Mouse (Mus musculus): ENCODE results near the gene Ttll6.
"Not testable (repeated sequence)": the region's sequence is repeated elsewhere in the genome, so short reads cannot be mapped to it uniquely, and the experiment has no call there.

Gene Ttll6

DNA sequence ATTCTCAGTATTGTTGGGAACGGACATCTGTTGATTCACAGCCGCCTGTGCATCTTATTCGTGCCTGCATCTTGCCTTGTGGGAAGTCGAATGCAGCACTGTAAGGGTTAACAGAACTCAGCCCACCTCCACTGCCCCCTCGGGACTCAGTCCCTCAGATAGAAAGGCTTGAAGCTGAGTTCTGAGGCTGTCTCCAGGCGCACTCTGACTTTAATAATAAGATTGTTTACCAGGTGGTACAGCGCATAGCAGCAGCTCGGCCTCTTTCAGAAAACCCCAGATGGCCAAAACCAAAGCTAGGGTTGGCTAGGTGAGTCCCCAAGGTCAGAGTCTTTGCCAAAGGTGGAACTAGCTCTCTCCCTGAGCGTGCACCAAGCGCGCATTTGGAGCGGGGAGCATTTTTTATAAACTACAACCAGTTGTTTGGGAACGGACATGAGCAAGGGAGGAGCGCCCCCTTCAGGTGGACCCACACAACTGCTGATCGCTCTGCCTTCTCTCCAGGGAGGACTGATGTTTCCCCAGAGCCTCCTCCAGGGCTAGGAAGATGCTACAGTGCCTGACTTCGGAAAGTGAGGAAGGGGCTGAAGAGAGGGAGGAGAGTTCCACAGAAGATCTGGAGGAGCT, at the start of gene Ttll6:
Gene Ttll6, plus strand, starts transcription at position 548 of the 627 bp plus-strand sequence.
- DNase-seq (ENCODE audit: low spot score in 2 of 2): peak; percentile 11 to 28

DNA sequence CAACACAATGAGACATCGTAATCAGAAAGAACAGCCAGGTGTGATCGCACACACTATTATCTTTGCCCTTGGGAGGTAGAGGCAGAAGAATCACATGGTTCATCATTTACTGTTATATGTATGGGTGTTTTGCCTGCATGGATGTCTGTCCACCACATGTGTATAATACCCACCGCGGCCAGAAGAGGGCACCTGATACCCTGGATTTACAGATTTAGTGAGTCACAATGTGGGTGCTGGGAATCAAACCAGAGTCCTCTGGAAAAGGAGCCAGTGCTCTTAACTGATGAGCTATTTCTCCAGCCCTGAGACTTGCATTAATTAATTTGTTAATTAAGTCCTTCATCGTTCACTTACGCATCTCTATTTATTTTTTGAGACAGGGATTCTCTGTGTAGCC, 45.6 kb upstream of the Ttll6 start:
- DNase-seq (ENCODE audit: low spot score in 2 of 2): no peak

DNA sequence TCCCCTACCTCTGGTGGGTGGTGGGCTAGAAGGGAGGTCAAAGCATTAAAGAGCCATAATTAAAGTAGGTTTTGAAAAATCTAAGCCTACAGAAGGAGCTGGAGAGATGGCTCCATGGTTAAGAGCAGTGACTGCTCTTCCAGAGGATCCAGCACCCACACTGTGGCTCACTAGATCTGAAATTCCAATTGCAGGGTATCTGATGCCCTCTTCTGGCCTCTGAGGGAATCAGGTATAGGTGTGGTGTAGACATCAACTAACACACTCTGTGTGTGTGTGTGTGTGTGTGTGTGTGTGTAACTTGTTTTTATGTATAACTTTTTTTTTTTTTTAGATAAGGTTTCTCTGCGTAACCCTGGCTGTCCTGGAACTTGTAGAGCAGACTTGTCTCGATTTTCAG, 42.5 kb upstream of the Ttll6 start:
- no peak for DNase-seq (ENCODE audit: low spot score in 2 of 2)

- DNase-seq (ENCODE audit: low spot score in 2 of 2): no peak
Observed at GRCm38 (mm10) chr11:96092674-96093291, 40.8 kb upstream of the Ttll6 start.

GRCm38 (mm10) chr11:96093361-96093760, 40.2 kb upstream of the Ttll6 start:
- DNase-seq (ENCODE audit: low spot score in 2 of 2): peak; percentile 20 to 37

- DNase-seq (ENCODE audit: low spot score in 2 of 2): no peak
Observed at GRCm38 (mm10) chr11:96108376-96108775, 25.2 kb upstream of the Ttll6 start.

- DNase-seq (ENCODE audit: low spot score in 2 of 2): not testable (repeated sequence)
Observed at GRCm38 (mm10) chr11:96110950-96111349, 22.6 kb upstream of the Ttll6 start.

DNA sequence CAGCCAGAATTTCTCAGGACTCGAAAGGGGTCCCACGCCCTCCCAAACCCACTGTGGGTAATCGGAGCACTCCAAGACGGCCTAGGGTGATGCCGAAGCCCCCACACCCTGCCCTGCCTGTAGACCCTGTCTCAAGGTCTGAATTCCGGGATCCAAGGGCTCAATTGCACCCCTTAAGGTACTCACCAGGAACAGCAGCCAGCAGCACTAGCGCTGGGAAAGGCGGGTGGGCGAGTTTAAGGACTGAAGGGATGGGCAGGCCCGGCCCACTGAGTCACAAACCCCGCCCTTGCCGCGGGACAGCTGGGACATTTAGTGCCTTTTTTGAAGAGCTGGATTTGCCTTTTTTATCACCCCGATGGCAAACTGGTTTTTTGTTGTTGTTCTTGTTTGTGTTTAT, 21.8 kb upstream of the Ttll6 start, which contains the start of gene Calcoco2:
Gene Calcoco2, minus strand, starts transcription at position 214 of the 400 bp plus-strand sequence.
- no peak for DNase-seq (ENCODE audit: low spot score in 2 of 2)

DNA sequence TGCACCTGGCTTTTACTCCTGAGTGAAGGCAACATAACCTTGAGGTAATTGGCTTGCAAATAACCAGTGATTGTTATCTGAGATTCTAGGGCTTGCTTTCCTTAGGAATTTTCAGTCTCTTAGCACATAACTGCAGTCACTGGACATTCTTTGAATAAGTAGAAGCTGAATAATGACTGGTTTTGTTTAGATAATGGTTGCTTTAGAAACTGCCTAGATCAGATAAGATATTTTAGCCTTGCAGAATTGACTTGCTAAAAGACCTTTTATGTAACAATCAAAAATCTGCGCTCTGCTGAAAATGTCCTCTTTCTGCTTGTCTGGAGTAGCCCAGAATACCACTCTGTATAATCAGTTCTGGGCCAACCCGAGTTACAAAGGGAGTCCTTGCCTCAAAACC, 19.5 kb upstream of the Ttll6 start:
- DNase-seq (ENCODE audit: low spot score in 2 of 2): no peak

GRCm38 (mm10) chr11:96115416-96115815, 18.2 kb upstream of the Ttll6 start:
- DNase-seq (ENCODE audit: low spot score in 2 of 2): no peak

DNA sequence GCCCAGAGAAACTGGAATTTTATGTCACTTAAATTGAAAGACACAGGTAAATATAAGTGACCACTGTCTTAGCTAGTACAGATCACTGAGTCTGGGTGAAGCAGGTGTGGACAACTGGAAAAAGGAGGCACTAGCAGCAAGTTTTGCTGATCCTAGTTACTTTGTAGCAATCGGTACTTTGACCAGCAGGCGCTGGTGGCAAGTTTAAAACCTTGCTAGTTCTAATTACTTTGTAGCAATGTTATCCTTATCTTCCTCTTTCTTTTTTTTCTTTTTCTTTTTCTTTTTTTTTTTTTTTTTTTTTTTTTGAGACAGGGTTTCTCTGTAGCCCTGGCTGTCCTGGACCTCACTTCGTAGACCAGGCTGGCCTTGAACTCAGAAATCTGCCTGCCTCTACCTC, 17.5 kb upstream of the Ttll6 start:
- DNase-seq (ENCODE audit: low spot score in 2 of 2): no peak

- DNase-seq (ENCODE audit: low spot score in 2 of 2): not testable (repeated sequence)
Observed at GRCm38 (mm10) chr11:96116925-96117324, 16.7 kb upstream of the Ttll6 start.

GRCm38 (mm10) chr11:96119401-96119800, 14.2 kb upstream of the Ttll6 start:
- DNase-seq (ENCODE audit: low spot score in 2 of 2): no peak

GRCm38 (mm10) chr11:96122806-96123205, 10.8 kb upstream of the Ttll6 start:
- not testable (repeated sequence) for DNase-seq (ENCODE audit: low spot score in 2 of 2)

- no peak for DNase-seq (ENCODE audit: low spot score in 2 of 2)
Observed at GRCm38 (mm10) chr11:96124052-96124914, 9.3 kb upstream of the Ttll6 start.

DNA sequence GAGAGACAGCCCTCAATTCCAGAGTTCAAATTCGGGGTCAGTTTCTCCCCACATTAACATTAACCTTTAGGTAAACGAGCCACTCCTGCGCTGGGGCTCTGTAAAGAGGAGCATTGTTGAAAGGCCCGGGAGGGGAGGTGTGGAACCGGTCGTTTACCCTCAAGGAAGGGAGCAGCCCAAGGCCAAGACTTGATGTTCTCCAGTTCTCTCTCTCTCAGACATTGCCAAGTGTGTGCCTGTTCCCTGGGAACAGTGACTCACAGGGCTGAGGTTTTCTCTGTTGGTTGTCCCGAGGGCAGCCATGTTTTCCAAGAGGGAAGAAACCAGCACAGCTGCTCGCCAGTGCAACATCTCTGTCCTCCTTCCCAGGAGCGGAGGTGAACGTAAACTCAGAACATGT, 3.0 kb upstream of the Ttll6 start:
- no peak for DNase-seq (ENCODE audit: low spot score in 2 of 2)

- no peak for DNase-seq (ENCODE audit: low spot score in 2 of 2)
Observed at GRCm38 (mm10) chr11:96135847-96136246, 2.3 kb downstream of the Ttll6 start.

GRCm38 (mm10) chr11:96140726-96141175, 7.2 kb downstream of the Ttll6 start:
- no peak for DNase-seq (ENCODE audit: low spot score in 2 of 2)

GRCm38 (mm10) chr11:96143766-96144165, 10.2 kb downstream of the Ttll6 start:
- DNase-seq (ENCODE audit: low spot score in 2 of 2): no peak

DNA sequence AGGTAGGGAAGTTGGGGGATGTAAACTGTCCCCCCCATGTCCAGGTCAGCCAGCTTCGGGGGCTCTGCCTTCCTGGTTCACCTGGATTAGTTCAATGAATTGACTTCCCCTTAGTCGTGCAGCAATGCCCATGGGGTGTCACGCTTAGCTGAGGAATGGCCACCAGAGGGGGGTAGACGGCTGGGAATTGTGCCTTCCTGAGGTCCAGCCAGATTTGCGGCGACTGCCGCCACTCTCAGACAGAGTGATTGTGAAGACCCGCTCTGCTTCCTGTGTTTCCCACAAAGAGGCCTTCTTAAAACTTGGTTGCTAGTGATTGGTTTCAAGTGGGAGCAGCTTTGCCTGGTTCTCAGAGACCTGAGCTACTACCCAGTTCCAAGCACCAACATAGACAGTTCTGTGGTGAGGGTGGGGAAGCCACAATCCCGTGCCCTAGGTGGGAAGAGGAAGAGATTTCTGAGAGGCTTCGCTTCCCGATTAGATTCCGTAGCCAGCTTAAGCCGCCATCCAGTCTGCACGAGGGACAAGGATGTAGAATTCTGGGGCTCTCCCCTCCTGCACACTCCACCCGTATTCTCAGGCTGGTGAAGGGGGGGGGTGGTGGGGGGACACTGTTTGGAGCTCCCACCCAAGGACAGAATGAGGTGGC, 12.2 kb downstream of the Ttll6 start:
- DNase-seq (ENCODE audit: low spot score in 2 of 2): peak; percentile 6 to 13

GRCm38 (mm10) chr11:96147471-96147870, 13.9 kb downstream of the Ttll6 start:
- no peak for DNase-seq (ENCODE audit: low spot score in 2 of 2)

- no peak for DNase-seq (ENCODE audit: low spot score in 2 of 2)
Observed at GRCm38 (mm10) chr11:96164769-96165168, 31.2 kb downstream of the Ttll6 start.

All from natural killer cell, adult 2 months (primary cell).